Mouse (Mus musculus) frontal cortex, postnatal 36 days (tissue): ENCODE results near the gene Fmc1.
"Not testable (repeated sequence)": the region's sequence is repeated elsewhere in the genome, so short reads cannot be mapped to it uniquely, and the experiment has no call there.

Experiments
- DNase-seq, 2 experiments: peaks; one replicate each; pipeline ENCODE4 v3.0.0; 2022; ENCODE audit warnings: low spot score in 2 of 2

Fmc1 gene

DNA sequence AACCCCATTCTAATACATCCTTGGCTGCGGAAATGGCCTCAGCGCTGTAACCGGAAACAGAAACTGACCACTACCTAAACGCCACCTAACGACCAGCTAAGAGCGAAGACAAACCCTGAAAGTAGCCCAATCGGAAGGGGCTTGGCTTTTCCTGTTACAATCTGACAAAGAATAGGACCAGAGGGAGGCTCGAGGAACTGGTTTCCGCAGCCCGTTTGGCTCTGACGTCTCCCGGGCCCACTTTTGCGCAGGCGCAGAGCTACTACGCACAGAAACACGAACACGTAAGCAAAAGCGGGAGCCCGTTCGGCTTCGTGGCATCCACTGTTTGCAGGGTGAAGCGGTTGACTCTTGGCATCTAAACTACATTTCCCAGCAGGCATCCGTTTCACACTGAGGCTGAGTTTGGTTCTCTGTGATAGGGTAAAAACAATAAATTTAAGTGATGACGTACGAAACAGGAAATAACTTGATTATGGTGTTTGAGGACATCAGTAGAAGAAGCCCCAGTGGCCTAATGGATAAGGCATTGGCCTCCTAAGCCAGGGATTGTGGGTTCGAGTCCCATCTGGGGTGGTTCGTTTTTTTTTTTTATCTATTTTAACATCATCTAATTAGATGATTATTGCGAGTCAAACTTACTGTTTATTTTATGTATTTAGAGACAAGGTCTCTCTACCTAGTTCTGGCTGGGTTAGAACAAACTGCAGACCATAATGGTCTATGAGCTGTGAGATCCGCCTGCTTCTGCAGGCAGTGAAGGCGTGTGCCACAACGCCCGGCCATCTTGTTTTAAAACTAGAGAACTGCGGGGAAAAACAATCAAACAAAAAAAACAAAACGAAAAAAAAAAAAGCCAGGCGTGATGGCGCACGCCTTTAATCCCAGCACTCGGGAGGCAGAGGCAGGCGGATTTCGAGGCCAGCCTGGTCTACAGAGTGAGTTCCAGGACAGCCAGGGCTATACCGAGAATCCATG, at the start of gene Fmc1:
Gene Fmc1 (plus strand): TSS at position 75 of the 978 bp plus-strand sequence.
- DNase-seq = peak; percentile 98 to 99

GRCm38 (mm10) chr6:38492550-38492949, 40.8 kb upstream of the Fmc1 start:
- no peak for DNase-seq

GRCm38 (mm10) chr6:38495641-38496040, 37.7 kb upstream of the Fmc1 start:
- DNase-seq = no peak

DNA sequence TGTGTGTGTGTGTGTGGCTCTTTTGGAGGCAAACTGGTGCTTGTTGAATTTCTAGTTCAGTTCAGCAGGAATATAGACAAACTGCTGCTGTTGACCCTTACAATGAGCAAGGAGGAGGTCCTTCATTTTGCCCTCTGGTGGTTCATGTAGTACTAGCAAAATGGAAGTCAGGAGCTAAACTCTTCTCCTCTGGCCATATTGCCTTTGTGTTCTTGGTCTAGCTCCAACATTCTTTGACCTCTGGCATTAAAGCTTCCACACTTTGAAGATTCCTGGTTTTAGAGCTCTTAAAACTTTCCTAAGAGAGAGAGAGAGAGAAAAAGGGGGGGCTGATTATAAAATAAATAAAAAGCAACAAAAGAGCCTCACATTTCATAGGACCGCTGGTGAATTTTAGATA, 21.2 kb upstream of the Fmc1 start:
- DNase-seq = no peak

DNA sequence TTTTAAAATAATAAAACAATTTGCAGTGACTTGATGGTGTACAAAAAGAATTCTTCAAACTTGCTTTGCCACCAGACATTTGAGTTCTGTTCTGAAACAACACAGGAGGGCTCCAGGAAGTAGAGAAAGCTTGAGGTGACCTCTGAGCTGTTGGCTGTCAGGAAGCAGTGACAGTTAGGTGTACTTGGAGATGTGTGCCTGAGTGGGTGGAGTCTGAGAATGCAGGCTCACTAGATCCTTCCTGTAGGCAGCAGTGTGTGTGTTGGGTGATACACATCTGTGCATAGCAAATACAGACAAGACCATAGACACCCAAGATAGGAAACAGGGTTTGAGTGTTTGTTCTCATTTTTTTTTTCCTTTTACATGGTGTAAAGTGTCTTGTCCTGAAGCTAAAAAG, 20.5 kb upstream of the Fmc1 start:
- no peak for DNase-seq

DNA sequence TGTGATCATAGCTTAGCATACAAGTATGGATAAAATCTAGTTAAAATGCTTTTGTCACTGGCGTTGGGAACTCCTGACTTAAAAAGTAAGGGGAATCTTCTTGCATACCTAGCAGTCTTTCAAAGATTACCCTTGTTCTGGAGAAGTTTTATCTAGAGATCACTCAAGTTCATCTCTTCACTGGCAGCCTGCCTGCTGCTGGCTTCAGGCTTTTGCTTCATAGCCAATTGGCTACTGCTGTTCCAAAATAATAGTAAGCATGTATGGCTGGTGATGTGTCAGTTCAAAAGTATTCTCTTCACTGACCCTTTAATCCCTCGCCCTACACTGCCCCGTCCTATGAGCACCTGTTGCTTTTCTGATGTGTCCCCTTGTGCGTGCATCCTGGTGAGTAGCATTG, 18.1 kb upstream of the Fmc1 start:
- no peak for DNase-seq

DNA sequence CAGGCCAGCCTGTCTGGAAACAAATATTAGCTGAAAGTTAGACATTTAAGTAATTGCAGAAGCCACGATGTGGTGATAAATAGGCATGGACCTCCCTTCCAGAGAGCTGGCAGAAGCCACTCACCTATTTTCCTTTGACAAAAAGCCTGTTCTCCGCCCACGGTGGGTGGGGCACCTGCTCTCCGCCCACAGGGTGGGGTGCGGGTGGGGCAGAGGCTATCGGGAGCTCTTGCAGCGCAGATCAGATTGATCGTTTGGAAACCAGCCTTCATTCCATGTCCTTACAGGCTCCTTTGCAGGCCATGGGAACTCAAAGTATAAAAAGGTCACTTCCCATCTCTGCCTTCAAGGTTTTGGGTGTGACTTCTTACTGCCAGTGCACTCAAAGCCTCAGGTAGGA, 9.5 kb upstream of the Fmc1 start:
- no peak for DNase-seq

- no peak for DNase-seq
Measured at GRCm38 (mm10) chr6:38531211-38531820, 2.0 kb upstream of the Fmc1 start.

DNA sequence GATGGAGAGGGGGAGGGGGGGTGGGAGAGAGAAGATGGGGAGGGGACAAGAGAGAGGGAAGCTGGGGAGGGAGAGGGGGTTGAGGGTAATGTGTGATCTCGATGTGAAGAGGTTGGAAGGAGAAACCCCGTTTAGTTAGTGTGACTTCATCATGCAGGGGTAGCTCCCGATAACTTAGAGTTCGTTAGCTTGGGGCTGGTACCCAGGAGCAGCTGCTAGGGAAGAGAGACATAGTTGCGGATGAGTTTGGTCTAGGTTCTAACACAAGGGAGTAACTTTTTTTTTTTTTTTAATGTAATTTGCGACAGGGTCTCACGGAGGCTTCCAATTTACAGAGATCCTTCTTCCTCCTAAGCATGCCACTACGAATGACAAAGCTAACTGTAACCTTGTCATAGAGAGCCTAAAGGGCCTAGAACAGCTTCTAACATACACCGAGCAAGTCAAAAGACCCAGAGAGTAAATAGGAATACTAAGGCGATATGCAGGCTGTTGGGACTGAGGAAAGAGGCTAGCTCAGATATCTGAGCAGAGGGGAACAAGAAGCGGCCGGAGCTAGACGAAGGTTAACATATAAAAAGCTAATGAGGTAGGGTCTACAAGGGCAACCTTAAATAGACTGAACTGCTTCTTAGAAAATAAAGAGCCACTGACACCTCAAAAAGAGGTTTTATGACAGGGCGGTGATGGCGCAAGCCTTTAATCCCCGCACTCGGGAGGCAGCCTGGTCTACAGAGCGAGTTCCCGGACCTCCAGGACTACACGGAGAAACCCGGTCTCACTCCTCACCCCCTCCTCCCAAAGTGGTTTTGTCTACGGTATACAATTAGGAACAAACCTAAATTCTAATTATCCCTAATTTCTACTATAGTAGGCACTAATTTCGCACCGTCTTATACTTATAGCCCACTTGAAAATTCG, 542 bp upstream of the Fmc1 start:
- DNase-seq = peak; percentile 55 to 63

DNA sequence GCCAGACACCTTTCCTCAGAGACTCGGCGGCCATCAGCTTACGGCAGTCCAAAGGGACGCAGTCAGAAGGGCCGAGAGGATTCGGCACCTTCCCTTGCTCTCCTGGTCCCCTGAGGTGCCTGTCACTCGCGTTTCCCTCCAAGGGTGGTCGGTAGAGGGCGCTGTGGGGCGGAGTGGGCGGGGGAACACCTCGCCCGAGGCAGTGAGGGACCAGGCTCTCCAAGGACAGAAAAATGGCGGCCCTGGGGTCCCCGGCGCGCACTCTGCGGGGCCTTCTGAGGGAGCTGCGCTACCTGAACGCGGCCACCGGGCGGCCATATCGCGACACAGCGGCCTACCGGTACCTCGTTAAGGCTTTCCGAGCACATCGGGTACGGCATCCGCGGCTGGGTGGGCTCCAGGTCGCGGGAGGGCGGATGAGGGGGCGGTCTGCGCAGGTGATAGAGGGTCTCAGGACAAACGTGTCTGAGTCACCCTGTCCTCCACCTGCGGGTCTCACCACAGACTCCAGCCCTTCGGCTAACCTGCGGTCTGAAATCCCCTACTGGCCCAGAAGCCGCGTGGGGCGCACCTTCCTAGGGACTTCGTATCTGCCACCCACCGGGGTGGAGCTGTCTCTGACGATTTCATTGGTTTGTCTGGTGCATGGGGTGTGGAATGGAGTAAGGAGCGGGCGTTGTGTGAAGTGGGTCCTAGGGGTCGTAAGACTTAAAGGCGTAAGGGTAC, 1.5 kb downstream of the Fmc1 start:
- peak; percentile 93 to 98 for DNase-seq

GRCm38 (mm10) chr6:38535366-38535690, 2.0 kb downstream of the Fmc1 start:
- DNase-seq = no peak

GRCm38 (mm10) chr6:38535788-38536187, 2.5 kb downstream of the Fmc1 start:
- no peak for DNase-seq

GRCm38 (mm10) chr6:38544141-38544540, 10.8 kb downstream of the Fmc1 start:
- DNase-seq = not testable (repeated sequence)

DNA sequence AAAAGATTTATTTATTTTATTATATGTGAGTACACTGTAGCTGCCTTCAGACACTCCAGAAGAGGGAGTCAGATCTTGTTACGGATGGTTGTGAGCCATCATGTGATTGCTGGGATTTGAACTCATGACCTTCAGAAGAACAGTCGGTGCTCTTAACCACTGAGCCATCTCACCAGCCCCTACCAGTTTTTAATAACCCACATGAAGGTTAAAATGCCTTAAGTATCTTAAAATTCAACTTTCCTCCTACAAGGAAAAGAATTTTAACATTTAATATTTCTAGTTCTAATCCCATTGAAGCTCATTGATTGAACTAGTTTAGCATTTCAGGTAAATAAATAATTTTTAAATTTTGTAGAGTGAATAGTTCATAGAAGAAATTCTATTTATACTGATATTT, 13.7 kb downstream of the Fmc1 start:
- not testable (repeated sequence) for DNase-seq

GRCm38 (mm10) chr6:38547707-38548106, 14.4 kb downstream of the Fmc1 start:
- no peak for DNase-seq

DNA sequence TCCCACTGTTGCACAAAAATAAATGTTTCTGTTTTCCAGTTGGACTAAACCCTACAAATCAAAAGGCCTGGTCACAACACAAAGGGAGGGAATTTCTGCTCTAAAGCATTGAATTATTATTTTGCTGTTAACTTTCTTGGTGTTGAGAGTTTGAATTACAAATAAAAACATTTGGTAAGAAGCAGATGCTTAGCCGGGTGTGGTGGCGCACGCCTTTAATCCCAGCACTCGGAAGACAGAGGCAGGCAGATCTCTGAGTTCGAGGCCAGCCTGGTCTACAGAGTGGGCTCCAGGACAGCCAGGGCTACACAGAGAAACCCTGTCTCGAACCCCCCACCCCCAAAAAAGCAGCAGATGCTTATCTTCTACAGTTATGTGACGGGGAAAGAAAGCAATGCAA, 15.3 kb downstream of the Fmc1 start:
- not testable (repeated sequence) for DNase-seq

DNA sequence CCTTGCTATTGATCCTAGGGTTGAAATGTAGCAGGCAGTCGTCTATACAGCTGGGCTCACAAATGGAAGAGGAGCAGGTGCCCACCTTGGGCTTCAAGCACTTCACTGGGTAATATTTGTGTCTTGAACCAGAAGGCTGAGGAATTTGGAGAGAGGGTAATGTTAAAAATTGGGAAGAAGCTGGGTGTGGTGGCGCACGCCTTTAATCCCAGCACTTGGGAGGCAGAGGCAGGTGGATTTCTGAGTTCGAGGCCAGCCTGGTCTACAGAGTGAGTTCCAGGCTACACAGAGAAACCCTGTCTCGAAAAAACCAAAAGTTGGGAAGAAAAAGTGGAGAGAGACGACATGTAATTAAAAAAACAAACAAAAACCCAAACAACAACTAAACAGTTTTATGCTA, 16.5 kb downstream of the Fmc1 start:
- DNase-seq = not testable (repeated sequence)

DNA sequence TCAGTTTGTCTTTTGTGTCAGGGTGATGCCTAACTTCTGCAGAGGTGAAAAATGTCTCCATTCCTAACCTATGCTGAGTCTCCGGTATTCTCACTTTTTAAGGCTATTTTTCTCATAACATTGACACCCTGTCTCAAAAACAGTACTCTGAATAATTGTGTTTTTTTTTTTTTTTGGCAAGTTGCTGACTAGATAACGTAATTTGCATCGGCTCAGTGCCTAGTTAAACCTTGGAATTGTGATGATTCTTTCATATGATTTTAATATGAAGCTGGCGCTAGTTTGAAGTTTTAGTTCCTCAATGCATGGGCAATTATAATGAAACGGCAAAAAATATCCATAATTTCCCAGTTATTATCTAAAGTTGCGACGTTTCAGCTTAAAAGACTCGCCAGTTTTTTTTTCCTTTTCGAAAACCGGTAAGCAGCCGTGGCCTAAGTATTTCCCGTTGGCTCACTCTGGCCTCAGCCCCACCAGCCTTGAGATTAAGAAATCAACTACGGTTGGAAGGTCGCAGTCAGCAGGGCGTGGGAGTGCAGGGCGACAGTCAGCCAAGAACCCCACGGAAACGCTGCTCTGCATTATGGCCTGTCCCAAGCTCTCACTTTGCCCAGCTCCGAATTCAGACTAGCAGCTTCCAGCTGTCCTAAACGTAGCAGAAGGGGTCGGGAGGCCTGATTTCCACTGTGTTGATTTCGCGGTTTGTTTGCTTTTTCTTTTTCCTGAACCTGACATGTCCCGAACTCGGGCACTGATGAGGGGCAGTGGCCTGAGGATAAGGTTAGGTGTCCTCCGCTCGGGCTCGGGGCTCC, 17.2 kb downstream of the Fmc1 start:
- peak in 1 of 2 experiments; percentile 85 for DNase-seq

GRCm38 (mm10) chr6:38551062-38551988, 18.0 kb downstream of the Fmc1 start, which contains the start of gene Luc7l2:
TSS of gene Luc7l2 (plus strand) at chr6:38551334.
- peak; percentile 91 to 93 for DNase-seq
